Comparison of ENCODE assay signal across 1 mouse cellular context in the genomic region with DNA sequence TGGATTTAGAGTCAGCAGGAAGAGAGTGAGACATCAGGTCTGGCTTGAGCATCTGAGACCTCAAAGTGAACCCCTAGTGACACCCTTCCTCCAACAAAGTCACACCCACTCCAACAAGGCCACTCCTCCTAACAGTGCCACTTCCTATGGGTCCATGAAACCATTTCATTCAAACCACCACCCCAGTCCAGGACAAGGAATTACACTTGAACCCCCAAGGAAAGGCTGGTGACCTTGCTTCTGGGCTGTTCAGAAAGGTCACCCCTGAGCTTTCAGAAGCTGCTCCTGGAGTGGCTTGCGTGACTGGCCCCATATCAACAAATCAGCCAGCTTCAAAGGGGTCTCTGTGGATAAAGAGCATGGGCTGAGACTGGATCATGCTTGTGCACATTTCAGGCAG.
TF ChIP-seq lines count a peak whose summit lies in the region.

No protein-coding gene starts in this region.

TF ChIP-seq in ES-E14, 5 proteins besides CTCF, POLR2A, EP300 and RAD21:
- TF ChIP-seq HCFC1 (IDR thresholded peaks at IDR 0.05; ENCODE audit: borderline replicate concordance, insufficient read depth, low read length) (no peak), ZNF384 (IDR thresholded peaks at IDR 0.05; ENCODE audit: low read depth, low read length) (no peak)
TF ChIP-seq in ES-E14: peak in this region for 0.
